Mouse (Mus musculus): Measurements from ENCODE around the gene Med20.
A peak's percentile ranks its signal among the peaks of the same experiment; 100 is the strongest.
"Not testable (repeated sequence)": the region's sequence is repeated elsewhere in the genome, so short reads cannot be mapped to it uniquely, and the experiment has no call there.

Med20 gene

DNA sequence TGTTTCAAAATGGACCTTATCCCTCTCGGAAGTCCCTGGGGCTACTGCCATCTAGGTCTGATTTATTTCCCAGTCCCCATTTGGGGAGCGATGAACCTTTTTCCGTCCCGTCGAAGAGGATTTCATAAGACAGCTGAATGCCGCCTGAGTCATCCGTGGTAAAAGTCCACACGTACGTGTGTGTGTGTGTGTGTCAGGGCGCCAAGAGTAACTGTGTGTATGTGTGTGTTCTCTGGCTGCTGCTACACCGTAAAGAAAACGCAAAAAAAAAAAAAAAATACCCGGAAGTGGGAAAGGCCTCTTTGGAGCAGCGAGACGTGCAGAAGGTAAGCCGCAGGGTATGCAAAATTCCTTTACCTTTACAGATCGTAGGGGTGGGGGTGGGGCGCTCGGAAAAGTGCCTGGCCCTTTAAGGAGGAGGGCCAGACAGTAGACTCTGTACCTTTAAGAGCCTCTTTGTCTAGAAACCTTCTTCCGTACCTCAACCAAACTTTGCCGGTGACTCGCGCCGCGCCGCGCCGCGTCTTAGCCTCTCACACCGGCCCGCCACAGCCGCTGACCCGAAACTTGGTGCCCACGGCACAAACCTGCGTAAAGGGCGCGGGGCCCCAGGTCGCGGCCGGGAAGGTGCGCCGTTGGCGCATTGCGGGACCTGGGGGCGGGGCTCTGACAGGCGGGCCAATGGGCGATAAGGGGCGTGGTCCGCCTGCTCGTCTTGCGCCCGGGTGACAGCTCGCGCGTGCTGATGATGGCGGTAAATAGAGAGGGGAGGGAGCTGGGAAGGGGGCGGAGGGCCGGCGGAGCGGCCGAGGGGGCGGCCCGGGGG lies 17.7 kb downstream of the Med20 start:
- peak; percentile 93 for DNase-seq

DNA sequence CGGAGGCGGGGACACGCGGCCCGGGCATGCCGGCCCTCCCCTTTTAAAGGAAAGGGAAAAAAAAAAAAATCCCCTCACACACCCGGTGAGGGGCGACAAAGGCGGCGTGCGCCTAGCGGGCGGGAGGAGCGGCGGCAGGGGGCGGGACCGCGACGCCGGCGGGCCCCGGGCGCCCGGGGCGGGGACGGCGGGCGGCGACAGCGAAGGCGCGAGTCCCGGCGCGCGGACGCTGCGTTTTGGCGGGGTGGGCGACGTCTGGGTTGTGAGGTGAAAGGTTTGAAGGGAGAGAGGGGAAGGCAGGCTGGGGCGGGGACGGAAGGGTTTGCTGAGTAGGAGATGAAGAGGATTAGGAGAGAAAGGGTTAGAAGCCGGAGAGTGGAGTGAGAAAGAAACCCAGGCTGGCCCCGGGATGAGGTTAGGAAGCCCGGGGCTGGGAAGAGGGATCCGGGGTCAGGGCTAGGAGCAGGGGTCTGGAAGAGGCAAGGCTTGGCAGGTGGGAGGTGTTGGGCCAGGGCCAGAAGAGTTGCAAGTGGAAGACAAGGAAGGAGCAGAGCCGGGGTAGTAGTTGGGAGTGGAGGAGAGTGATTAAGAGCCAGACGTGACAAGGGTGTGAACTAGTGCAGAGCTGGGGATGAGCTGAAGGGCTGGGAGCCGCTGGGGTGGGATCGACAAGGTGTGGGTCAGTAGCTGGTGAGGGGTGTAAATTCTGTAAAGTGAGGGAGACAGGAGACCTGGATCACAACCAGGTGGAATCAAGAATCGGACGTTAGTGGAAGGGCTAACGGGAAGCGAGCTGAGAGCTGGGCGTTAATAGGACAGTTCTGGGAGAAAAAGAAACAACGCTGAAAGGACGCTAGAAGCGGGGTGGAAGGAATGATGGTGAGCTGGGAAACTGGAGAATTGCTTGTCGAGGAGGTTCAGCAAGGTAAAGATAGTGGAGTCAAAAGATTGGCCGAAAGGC lies 18.6 kb downstream of the Med20 start:
- DNase-seq: peak; percentile 44

DNA sequence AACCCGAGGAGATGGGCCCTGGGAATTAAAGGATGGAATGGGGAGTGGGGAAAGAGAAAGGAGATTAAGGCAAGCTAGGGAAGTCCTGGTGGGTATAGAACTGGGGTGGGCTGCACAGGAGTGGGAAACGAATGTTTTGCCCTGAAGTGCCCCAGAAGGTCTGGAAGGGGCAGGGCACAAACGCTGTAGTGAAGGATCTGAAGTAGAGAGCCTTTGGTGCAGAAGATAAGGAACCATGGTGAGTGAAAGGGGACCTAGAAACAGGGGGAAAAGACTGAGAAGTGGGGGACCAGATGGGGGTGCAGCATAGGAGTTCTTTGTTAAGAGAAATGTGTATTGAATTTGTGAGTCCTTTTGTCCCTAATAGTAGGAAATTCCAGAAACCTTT lies 19.3 kb downstream of the Med20 start, which contains the start of gene Usp49:
TSS of gene Usp49 (plus strand) at position 13 of the 388 bp plus-strand sequence.
- DNase-seq: no peak

DNA sequence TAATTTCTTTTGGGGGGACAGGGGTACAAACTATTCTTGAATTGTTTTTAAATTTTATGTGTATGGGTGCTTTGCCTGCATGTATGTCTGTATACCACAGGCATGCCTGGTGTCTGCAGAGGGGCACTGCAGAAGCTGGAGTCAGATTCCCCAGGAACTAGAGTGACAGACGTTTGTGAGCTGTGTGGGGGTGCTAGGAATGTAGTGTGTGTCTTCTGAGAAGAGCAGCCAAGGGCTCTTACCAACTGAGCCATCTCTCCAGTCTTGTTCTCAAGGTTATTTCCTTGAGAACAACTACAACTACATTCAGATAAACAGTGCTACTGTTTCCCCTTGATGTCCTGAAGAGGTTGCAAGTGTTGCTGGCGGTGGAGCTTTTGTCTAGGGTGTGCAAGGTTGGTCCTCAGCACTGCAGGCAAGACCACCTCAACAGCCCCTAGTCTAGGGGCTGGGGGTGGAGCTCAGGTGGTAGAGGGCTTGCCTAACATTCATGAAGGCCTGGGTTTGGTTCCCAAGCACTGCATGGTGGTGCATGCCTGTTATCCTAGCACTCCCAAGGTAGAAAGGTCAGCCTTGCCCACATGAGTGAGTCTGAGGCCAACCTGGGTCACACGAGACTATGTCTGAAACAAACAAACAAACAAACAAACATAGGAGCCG lies 20.9 kb downstream of the Med20 start:
- DNase-seq: no peak

DNA sequence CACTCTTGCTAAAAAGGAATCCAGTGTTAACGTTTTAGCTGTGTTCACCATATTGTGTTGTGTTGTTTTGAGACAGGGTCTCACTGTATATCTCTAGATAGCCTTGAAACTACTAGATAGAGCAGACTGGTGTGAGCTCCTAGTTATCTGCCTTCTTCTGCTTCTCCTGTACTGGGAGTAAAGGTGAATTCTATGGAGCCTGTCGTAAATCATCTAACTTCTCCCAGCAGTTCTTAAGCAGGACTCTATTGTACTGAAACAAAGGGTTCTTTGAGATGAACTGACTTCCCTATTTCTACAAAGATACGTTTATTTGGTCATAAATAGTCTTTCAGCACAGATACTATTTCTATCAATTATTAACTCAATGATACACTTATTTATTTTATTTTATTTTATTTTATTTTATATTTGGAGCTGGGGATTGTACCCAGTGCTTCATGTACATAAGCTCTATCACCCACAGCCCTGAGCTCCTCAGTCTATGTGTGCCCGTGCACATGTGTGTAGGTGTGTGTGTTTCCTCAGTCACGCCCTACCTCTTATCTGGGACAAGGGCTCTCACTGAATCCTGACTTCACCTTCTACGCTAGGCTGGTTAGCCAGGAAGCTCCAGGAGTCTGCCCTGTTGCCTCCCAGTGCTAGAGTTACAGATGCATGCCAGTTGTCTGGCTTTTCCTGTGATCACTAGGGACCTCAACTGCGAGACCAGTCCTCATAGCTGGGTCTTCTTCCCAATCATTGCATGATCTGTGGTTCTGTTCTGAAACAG lies 22.8 kb downstream of the Med20 start:
- no peak for DNase-seq

DNA sequence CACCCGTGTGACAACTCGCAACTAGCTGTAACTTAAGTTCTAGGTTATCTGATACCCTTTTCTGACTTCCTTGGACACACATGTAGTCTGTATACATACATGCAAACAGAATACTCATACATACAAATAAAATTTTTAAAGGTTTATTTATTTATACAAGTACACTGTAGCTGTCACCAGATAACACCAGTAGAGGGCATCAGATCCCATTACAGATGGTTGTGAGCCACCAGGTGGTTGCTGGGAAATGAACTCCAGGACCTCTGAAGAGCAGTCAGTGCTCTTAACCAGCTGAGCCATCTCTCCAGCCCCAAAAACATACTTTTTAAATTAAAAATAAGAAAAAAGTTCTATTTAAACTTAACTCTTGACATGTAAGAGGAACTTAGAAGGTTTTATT lies 31.6 kb downstream of the Med20 start:
- DNase-seq: no peak

DNA sequence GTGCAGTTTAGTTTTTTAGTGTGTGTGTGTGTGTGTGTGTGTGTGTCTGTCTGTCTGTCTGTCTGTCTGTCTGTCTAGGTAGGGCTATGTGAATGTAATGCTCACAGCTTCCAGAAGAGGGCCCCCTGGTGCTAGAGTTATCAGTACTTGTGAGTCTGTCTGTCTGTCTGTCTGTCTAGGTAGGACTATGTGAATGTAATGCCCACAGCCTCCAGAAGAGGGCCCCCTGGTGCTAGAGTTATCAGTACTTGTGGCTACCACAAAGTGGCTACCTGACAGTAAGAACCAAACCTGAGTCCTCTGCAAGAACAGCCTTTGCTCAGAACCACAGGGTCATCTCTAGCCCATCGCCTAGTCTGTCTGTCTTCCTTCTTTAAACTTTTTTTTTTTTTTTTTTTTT lies 35.3 kb downstream of the Med20 start:
- peak; percentile 11 for DNase-seq

DNA sequence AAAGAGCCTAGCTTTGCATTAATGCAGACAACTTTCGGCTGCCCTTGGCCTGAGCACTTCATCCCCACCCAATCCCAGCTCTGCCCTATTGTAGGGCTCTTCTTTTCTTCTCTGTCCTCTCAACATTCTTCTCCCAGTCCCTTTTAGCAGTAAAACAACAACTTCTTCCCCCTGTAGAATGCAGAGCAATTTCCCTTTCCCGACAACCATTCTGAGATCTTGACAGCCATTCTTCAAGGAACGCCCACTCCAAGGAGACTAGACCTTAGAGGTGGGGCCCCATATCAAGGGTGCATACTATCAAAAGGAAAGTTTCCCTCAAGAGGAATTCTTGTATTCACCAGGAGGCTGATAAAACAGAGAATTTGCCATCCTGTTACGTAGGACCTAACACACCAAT lies 37.6 kb downstream of the Med20 start:
- no peak for DNase-seq

DNA sequence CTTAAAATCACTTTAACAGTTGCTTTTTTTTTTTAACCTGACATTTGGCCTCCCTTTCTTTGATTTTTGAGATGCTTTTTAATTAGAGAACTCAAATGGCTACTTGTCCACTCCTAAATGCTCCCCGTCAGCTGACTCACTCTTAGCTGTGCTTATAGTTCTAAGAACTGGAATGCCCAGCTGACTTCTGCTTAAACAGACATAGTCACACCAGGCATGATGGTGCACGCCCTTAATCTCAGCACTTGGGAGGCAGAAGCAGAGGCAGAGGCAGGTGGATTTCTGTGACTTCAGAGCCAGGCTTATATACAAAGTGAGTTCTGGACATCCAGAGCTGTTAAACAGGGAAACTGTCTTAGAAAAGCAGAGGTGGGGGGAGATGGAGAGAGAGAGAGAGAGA lies 40.6 kb downstream of the Med20 start:
- no peak for DNase-seq

DNA sequence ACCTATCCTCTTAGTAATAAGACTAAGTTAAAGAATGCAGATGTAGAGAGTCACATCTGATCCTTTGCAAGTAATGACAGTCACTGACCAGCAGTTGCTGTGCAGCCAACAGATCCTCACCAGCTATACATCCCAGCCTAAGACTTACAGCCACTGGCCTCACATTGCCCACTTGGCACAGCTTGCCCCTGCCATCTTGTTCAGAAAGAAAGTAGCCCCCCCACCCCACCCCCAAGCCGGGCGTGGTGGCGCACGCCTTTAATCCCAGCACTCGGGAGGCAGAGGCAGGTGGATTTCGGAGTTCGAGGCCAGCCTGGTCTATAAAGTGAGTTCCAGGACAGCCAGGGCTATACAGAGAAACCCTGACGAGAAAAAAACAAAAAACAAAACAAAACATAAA lies 43.0 kb downstream of the Med20 start:
- DNase-seq: not testable (repeated sequence)

DNA sequence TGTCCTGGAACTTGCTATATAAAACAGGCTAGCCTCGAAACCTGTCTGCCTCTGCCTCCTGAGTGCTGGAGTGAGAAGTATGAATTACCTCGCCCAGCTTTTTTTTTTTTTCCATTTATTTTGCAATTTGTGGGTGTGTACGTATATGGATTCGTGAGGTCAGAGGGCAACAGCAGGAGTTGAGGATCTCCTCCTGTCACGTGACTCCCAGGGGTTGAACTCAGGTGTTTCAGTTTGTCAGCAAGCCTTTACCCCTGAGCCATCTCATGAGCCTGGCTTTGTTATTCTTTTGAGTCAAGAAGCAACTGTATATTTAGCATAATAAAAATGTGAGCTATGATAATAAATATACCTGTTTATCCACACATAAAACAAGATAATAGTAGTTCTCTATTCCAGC lies 44.3 kb downstream of the Med20 start:
- no peak for DNase-seq

DNA sequence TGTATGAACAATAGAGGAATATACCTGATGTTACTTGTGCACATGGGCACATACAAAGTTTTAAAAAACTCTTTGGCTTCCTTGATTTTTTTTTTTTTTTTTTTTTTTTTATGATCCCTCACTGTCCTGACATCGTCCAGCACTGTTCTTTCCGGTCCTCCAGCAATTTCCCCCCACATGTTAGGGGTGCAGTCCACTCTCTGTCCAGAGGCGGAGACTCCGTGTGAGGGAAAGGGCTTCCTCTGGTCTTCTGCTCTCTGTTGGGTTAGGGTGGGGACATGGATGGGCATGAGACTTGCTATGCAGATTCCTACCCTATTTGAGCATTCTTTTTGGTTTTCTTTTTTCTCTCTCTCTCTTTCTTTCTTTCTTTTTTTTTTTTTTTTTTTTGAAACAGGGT lies 46.5 kb downstream of the Med20 start:
- no peak for DNase-seq

DNA sequence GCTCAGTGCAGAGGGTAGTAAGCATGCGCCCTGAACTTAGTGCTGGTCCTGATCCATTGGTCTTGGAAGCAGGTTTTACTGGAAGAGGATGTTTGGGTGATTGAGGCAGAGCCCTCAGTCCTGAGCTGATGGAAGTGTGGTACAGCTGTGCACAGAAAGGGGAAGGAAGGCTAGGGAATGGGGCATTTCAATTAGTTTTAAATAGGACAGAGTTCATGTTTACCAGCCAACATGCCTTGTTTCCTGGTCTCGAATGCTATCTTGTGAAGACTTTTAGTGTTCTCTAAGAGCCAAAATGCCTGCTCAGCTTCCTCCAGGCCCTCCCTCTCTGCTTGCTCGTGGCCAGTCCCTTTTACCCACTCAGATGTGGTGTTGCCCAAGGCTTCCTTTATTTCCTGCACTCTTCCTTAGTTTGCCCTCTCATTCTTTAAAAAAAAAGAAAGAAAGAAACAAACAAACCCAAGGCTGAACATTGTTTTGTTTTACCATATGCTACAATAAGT lies 47.4 kb downstream of the Med20 start:
- no peak for DNase-seq

DNA sequence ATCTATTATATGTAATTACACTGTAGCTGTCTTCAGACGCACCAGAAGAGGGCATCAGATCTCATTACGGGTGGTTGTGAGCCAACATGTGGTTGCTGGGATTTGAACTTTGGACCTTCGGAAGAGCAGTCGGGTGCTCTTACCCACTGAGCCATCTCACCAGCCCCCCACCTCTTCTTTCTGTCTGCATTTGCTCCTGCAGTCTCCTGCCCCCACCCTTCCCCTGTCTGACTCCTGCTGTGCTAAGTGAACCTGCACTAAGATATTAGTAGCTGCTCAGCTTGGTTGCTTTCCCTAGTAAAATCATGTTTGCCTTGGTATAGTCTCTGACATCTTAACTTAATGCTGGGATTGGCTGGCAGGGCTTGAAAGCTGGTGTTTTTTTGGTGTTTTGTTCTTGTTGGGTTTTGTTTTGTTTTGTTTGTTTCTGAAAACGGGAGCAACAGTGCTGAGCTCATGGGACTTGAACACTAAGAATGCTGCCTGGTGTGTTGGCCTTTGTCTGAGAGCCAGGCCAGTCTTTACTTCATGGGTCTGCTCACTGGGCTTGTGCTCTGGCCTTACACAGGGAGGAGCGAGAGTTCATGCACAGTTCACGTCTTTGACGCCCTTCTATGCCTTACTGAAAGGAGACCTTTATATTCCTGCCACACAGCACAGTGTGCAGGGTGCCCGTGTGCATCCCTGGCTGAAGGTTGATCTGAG lies 51.8 kb downstream of the Med20 start:
- no peak for DNase-seq

DNA sequence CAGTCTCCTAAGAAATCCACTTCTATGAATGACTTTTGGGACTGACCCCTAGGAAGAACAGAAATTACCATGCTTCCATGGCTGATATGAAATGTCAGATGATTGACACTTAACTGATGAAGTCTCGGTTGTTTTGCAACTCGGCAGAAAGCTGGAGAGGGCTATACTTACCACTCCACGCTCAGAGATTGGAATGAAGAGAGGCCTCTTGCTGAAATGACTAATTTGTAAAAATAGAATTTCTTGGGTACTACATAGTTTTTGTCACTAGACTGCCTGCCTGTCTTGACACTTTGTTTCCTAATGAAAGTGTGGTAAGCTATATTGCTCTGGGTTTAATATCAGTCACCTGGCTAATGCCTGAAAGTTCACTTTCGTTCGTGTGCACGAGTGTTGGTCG lies 53.1 kb downstream of the Med20 start:
- DNase-seq: no peak

DNA sequence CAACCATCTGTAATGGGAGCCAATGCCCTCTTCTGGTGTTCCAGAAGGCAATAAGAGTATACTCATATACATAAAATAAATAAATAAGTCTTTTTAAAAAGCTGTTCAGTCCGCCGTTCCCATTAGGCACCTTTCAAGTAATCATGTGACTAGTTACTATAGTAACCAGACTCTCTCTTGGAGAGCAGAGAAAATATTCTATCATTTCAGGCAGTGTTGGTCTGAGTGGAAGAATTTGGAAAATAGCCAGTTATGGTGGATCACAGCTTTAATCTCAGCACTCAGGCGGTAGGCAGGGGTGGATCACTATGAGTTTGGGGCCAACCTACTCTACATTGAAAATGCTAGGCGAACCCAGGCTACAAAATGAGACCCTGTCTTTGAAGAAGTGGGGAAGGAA lies 57.8 kb downstream of the Med20 start:
- no peak for DNase-seq

DNA sequence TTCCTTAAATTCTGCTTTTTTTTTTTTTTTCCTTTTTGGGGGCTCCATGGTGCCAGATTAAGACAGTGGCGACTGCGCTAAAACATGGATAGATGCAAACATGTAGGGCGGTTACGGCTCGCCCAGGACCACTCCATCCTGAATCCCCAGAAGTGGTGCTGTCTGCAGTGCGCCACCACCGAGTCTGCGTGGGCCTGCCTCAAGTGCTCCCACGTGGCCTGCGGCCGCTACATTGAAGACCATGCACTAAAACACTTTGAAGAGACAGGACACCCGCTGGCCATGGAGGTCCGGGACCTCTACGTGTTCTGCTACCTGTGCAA lies 60.6 kb downstream of the Med20 start:
- DNase-seq: no peak

DNA sequence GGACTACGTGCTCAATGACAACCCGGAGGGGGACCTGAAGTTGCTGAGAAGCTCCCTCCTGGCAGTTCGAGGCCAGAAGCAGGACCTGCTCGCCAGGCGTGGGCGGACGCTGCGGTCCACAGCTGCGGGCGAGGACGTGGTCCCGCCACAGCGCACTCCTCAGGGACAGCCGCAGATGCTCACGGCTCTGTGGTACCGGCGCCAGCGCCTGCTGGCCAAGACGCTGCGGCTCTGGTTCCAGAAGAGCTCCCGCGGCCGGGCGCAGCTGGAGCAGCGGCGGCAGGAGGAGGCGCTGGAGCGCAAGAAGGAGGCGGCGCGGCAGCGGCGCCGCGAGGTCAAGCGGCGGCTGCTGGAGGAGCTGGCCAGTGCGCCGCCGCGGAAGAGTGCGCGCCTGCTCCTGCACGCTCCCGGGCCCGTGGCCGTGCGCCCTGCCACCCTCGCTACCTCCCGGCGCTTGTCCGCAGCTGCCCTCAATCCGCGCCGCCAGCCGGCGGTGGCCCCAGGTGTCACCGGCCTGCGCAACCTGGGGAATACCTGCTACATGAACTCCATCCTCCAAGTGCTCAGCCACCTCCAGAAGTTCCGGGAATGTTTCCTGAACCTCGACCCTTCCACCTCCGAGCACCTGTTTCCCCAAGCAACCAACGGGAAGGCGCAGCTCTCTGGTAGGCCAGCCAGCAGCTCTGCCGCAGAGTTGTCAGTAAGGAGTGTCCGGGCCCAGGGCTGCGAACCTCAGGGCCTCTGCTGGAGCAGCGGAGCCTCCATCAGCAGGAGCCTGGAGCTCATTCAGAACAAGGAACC lies 61.1 kb downstream of the Med20 start:
- peak; percentile 58 for DNase-seq
